Mouse (Mus musculus): ENCODE measurements around the gene Aspdh. TPM values are rescaled to one million over a fixed set of nuclear protein-coding genes. Genes with fewer than 3 reads are reported as not detected.

Aspdh gene
- polyA plus RNA-seq, 1 experiment from 2014 or later: 1.8 TPM

DNA sequence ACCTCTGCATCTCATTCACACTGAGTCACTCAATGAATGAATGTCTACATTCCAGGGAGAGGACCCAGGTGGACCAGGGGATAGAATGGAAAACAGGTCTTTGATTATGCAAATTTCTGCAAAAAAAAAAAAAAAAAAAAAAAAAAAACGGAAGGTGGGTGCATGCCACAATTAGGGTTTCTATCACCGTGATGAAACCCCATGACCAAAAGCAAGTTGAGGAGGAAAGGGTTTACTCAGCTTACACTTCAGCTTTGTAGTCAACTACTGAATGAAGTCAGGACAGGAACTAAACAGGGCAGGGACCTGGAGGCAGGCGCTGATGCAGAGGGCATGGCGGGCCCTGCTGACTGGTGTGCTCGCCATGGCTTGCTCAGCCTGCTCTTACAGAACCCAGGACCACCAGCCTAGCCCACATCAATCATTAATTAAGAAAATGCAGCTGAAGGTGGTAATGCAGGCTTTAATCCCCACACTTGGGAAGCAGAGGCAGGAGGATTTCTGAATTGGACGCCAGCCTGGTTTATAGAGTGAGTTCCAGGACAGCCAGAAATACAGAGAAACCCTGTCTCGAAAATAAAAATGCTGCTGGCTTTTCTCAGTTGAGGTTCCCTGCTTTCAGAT lies 20.5 kb downstream of the Aspdh start:
- Histone ChIP-seq H3K36me3 (peaks cover 39% of the 10 kb centered on the region), H3K27ac (no peak overlapping the region), H3K27me3 (ENCODE audit: insufficient read depth, poor library complexity, severe bottlenecking) (peaks cover 10% of the 10 kb centered on the region; the same call in 1 of the 2 replicates), H3K4me3 (no peak overlapping the region), H3K4me1 (peaks cover 24% of the 10 kb centered on the region), H3K9me3 (no peaks in the 10 kb centered on the region)
- WGBS: 67% methylated on average over 6 of the region's 7 CpGs
- no peak for DNase-seq (ENCODE audit: low spot score)

GRCm38 (mm10) chr7:44486927-44487575 lies 21.9 kb downstream of the Aspdh start:
- Histone ChIP-seq H3K9me3 (no peaks in the 10 kb centered on the region), H3K4me3 (no peak overlapping the region), H3K27ac (peak overlapping the region; percentile 17), H3K36me3 (peaks cover 53% of the 10 kb centered on the region), H3K27me3 (ENCODE audit: insufficient read depth, poor library complexity, severe bottlenecking) (no peaks in the 10 kb centered on the region), H3K4me1 (peaks cover 22% of the 10 kb centered on the region)
- WGBS: 51% methylated on average over 13 of the region's 13 CpGs
- DNase-seq (ENCODE audit: low spot score): no peak

DNA sequence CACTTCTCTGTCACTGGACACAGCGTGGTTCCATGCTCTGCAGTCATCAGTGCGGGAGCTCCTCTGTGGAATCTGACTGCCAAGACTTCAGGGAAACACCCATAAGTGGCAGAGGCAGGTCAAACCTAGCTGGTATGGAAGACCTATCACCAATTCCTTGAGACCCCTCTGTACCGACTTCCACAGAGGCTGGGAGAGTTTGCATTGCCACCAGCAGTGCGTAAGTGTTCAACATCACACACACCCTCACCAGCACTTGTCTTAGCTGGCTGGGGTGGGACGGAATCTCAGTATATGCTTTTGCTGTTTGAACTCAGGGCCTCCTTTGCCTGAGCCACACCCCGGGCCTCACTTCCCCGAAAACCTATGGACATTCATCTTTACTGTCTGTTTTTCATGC lies 22.7 kb downstream of the Aspdh start:
- H3K36me3 ChIP-seq: peaks cover 62% of the 10 kb centered on the region
- H3K9me3 ChIP-seq: no peaks in the 10 kb centered on the region
- DNase-seq (ENCODE audit: low spot score): no peak
- peaks cover 14% of the 10 kb centered on the region for H3K4me1 ChIP-seq
- WGBS: 88% methylated on average over 7 of the region's 7 CpGs
- H3K27me3 ChIP-seq (ENCODE audit: insufficient read depth, poor library complexity, severe bottlenecking): no peaks in the 10 kb centered on the region
- H3K27ac ChIP-seq: no peak overlapping the region
- no peak overlapping the region for H3K4me3 ChIP-seq

GRCm38 (mm10) chr7:44488545-44488944 lies 23.4 kb downstream of the Aspdh start:
- Histone ChIP-seq H3K9me3 (no peaks in the 10 kb centered on the region), H3K27me3 (ENCODE audit: insufficient read depth, poor library complexity, severe bottlenecking) (no peaks in the 10 kb centered on the region), H3K4me3 (no peak overlapping the region), H3K27ac (no peak overlapping the region), H3K4me1 (peaks cover 14% of the 10 kb centered on the region), H3K36me3 (peaks cover 67% of the 10 kb centered on the region)
- WGBS: 95% methylated on average over 8 of the region's 8 CpGs
- DNase-seq (ENCODE audit: low spot score): no peak

DNA sequence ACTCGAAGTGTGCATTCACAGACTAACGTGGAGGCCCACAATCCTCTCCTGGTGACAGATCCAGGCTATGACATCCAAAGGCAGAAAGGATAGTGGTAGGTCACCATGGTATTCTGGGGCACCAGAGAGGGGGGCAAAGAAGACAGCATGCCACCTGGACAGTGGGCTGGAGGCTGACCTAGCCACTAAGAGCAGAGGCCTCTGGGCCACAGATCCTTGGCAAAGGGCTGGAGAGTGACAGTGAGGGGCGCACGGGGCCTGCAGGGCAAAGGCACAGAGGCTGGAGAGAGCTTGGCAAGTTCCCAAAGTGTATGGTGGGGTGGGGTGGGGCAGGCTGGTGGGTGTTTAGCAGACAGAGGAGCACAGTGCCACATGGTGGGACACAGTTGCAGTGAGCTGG lies 25.1 kb downstream of the Aspdh start:
- H3K9me3 ChIP-seq: no peaks in the 10 kb centered on the region
- peak; percentile 74 for DNase-seq (ENCODE audit: low spot score)
- no peak overlapping the region for H3K27ac ChIP-seq
- peaks cover 67% of the 10 kb centered on the region for H3K36me3 ChIP-seq
- H3K27me3 ChIP-seq (ENCODE audit: insufficient read depth, poor library complexity, severe bottlenecking): no peaks in the 10 kb centered on the region
- WGBS: 94% methylated on average over 4 of the region's 4 CpGs
- peaks cover 13% of the 10 kb centered on the region for H3K4me1 ChIP-seq
- no peak overlapping the region for H3K4me3 ChIP-seq

DNA sequence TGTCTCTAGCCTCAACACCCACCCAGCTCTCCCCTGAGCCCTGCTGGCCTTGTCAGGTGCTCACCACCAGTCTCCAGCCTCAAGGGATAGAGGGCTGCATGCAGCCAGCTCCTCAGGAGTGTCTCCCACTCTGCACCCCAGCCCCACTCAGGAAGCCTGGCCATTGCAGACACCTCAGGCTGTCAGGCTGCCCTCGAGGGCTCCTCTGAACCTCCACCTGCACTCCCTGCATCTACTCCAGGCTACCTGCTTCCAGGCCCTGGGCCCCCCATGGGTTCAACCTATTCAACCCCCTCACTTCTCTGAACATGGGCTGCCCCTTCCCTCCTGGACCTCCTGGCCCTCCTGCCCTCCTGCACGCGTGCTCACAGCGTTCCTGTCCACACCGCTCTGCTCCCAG lies 26.2 kb downstream of the Aspdh start:
- WGBS: 91% methylated on average over 5 of the region's 5 CpGs
- H3K9me3 ChIP-seq: no peaks in the 10 kb centered on the region
- peaks cover 57% of the 10 kb centered on the region for H3K36me3 ChIP-seq
- H3K4me1 ChIP-seq: peaks cover 18% of the 10 kb centered on the region
- peak; percentile 64 for DNase-seq (ENCODE audit: low spot score)
- H3K27me3 ChIP-seq (ENCODE audit: insufficient read depth, poor library complexity, severe bottlenecking): no peaks in the 10 kb centered on the region
- no peak overlapping the region for H3K4me3 ChIP-seq
- no peak overlapping the region for H3K27ac ChIP-seq

DNA sequence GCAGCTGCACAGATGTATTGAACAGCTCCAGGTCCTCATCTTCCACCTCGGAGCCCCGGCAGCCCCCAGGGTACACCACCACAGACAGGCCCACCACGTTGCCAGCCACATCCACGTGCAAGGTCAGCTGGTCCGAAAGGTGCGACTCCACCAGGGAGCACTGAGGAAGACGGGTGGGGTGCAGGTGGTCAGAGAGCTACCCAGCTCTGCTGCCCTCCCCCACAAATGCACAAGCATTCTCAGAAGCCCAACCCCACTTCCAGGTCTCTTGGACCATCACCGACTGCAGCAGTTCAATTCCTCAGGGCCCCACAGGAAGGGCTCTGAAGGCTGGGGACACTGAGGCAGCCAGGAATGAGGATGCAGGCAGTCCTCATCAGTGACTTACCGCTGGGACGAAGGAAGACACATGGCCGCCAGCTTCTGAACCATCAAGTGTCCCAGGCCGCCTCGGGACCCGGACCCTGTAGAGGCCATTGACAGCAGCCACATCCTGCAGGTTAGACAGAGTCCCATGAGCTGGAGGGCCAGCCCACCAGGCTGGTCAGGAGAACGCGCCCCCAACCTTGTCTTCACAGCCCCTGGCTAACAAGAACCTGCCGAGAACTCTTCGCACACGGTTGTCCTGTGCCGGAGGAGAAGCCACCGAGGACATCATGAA lies 27.1 kb downstream of the Aspdh start:
- 92% methylated on average over 21 of the region's 21 CpGs for WGBS
- no peak overlapping the region for H3K4me3 ChIP-seq
- DNase-seq (ENCODE audit: low spot score): peak; percentile 72
- H3K36me3 ChIP-seq: peaks cover 57% of the 10 kb centered on the region
- H3K27me3 ChIP-seq (ENCODE audit: insufficient read depth, poor library complexity, severe bottlenecking): no peaks in the 10 kb centered on the region
- no peaks in the 10 kb centered on the region for H3K9me3 ChIP-seq
- H3K27ac ChIP-seq: no peak overlapping the region
- H3K4me1 ChIP-seq: peaks cover 13% of the 10 kb centered on the region; the same call in 1 of the 2 replicates

DNA sequence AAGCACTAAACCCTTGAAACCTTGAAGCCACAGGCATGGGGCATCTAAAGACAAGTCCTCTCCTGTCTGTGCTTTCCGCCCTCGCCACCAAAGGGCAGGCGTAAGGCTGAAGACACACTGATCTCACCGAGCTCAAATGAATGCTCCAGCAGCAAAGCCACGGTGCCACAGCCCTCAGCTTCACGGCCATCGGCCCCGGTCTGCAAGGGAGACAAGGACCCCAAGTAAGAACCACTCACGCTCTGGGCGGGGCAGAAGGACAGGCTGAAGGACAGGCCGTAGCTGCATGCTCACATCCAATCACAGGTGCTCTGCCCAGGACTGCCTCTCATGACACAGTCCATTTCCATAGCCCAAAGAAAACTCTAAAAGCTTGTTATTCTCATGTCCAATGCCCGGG lies 29.5 kb downstream of the Aspdh start:
- DNase-seq (ENCODE audit: low spot score): no peak
- peaks cover 7% of the 10 kb centered on the region for H3K27me3 ChIP-seq (ENCODE audit: insufficient read depth, poor library complexity, severe bottlenecking)
- no peak overlapping the region for H3K4me3 ChIP-seq
- peaks cover 48% of the 10 kb centered on the region for H3K36me3 ChIP-seq
- H3K9me3 ChIP-seq: no peaks in the 10 kb centered on the region
- H3K4me1 ChIP-seq: peaks cover 12% of the 10 kb centered on the region; the same call in 1 of the 2 replicates
- H3K27ac ChIP-seq: no peak overlapping the region
- WGBS: 89% methylated on average over 12 of the region's 12 CpGs

DNA sequence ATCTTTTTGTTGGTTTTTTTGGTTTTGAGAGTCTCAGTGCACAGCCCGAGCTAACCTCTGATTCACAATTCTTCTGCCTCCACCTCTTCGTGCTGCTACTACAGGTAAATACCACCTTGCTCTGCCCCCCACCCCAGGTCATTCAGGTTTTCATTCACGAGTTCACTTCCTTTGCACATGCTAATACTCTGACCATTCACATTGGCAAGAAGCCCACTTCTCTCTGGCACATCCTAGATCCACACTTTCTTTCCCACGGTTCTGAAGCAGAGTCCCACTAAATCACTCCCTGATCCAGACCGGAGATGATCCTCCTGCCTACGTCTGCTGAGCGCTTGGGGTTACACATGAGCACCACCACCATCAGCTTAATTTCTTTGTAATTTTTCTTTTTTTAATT lies 29.9 kb downstream of the Aspdh start:
- DNase-seq (ENCODE audit: low spot score): no peak
- Histone ChIP-seq H3K9me3 (no peaks in the 10 kb centered on the region), H3K36me3 (peaks cover 44% of the 10 kb centered on the region), H3K4me1 (peaks cover 12% of the 10 kb centered on the region; the same call in 1 of the 2 replicates), H3K27ac (no peak overlapping the region), H3K4me3 (peak overlapping the region; percentile 73), H3K27me3 (ENCODE audit: insufficient read depth, poor library complexity, severe bottlenecking) (peaks cover 11% of the 10 kb centered on the region)
- WGBS: 86% methylated on average over 7 of the region's 7 CpGs

GRCm38 (mm10) chr7:44495992-44496770 lies 31.0 kb downstream of the Aspdh start, which contains the start of the genes Emc10 and Fam71e1:
Gene Emc10, minus strand, starts transcription at chr7:44496529.
Gene Fam71e1, plus strand, starts transcription at chr7:44496581.
- peak; percentile 99 for DNase-seq (ENCODE audit: low spot score)
- H3K27ac ChIP-seq: peak within 1 kb of the TSS; percentile 98
- H3K36me3 ChIP-seq: peaks cover 33% of the 10 kb centered on the region
- WGBS: under 1% methylated on average over 58 of the region's 58 CpGs
- H3K4me3 ChIP-seq: peak within 1 kb of the TSS; percentile 73
- H3K27me3 ChIP-seq (ENCODE audit: insufficient read depth, poor library complexity, severe bottlenecking): peaks cover 22% of the 10 kb centered on the region
- no peaks in the 10 kb centered on the region for H3K9me3 ChIP-seq
- peaks cover 12% of the 10 kb centered on the region; the same call in 1 of the 2 replicates for H3K4me1 ChIP-seq

DNA sequence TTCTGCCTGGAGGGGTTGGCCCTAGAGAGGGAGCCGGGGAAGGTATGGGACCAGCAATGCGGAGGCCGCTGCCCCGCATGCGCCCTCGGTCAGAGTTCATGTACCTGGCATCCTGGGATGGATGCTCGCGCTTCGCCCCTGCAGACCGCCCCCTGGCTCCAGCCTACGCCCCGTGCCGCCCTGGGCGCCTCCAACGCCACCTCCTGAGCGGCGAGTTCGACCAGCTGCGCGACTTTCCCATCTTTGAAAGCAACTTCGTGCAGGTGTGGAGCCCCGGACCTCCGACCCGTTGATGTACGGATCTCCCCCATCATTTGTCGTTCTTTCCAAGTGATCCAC lies 31.5 kb downstream of the Aspdh start:
- H3K4me3 ChIP-seq: peak overlapping the region; percentile 73
- H3K27ac ChIP-seq: peak overlapping the region; percentile 98
- H3K36me3 ChIP-seq: peaks cover 27% of the 10 kb centered on the region
- no peaks in the 10 kb centered on the region for H3K9me3 ChIP-seq
- WGBS: under 1% methylated on average over 23 of the region's 26 CpGs
- H3K4me1 ChIP-seq: peaks cover 12% of the 10 kb centered on the region; the same call in 1 of the 2 replicates
- no peak for DNase-seq (ENCODE audit: low spot score)
- peaks cover 23% of the 10 kb centered on the region for H3K27me3 ChIP-seq (ENCODE audit: insufficient read depth, poor library complexity, severe bottlenecking)

DNA sequence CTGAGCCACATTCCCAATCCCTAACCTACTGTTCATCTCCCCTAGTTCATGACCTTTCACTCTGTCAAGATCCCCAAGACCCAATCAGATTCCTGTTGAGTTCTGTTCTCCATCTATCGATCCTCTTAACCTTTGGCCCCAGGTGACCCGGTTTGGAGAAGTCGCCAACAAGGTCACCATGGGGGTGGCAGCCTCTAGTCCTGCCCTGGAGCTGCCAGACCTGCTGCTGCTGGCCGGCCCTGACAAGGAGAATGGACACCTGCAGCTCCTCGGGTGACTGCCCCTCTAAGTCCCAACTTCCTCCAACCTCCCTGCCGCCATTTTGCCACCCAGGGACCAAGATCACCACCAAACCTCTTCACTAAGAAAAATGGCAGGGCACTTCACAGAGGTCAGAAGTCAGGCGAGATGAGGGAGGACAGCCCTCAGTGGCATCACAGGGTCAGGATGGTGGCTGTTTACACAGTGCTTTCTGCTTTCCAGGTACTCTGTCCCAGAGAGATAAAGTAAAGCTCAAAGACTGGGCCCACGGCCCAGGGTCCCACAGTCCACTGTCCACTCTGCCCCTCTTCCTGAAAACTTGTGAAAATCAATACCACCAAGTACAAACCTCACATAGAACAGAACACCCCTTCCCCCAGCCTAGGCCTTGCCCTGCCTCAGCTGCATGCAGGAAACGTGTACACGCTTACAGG lies 32.3 kb downstream of the Aspdh start:
- Histone ChIP-seq H3K4me3 (peak overlapping the region; percentile 73), H3K4me1 (peaks cover 12% of the 10 kb centered on the region; the same call in 1 of the 2 replicates), H3K9me3 (no peaks in the 10 kb centered on the region), H3K27me3 (ENCODE audit: insufficient read depth, poor library complexity, severe bottlenecking) (peaks cover 23% of the 10 kb centered on the region), H3K36me3 (peaks cover 20% of the 10 kb centered on the region), H3K27ac (peak overlapping the region; percentile 98)
- WGBS: 82% methylated on average over 10 of the region's 10 CpGs
- no peak for DNase-seq (ENCODE audit: low spot score)

All from heart, embryonic 10.5 days (tissue).